Mouse (Mus musculus): ENCODE measurements around the gene Cmc2.

Gene Cmc2

DNA sequence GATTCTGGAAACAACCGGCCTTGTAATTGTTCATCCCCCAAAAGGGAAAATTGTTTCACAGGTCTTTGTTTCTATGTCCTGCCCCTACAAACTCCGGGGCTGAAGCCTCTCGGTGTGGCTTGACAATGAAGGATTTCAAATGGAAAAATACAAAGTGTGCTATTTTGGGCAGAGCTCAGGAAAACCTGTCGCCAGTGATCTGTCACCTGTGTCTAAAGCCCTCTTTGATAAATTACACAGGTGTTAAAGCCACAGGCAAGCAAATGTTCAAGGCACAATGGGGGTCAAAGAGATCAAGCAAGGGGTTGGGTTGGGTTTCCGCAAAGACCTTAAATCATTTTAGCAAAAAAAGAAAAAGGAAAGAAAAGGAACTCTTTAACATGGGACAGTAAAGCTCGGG lies 78.6 kb downstream of the Cmc2 start:
- no peak for DNase-seq (ENCODE audit: low spot score)

All from left cerebral cortex, adult 11 months (tissue).